8 mouse cellular contexts compared by ENCODE assay signal in the genomic region with DNA sequence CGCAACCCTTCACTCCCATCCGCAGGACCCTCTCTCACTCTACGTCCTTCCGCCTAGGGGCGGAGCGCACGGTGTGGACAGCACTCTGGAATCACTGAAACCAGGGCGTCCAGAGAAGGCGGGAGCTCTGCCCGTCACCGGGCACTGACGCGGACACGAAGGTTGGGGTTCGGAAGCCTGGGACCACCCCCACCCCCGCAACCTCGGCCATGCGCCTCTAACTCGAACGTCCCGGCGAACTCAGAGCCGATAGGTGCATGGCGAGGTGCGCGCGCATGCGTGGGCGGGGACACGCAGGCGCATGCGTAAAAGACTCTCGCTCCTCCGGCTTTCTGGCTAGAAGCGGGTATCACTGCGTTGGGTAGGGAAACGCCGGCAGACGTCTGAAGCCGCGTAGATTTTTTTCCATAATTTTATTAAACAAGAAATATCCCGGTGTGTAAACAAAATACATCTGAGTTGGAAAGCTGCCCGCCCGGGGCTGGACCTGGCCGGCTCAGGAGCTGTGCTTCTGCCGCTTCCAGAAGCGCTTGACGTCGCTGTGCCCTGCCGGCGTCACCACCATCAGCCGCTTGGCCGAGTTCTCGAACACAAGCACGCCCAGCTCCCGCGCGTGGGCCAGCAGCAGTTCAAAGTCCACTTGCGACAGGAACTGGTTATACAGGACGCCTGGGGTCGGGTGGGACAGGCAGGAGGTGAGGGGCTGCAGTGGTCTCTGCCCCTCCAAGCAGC. TPM values are rescaled to one million over a fixed set of nuclear protein-coding genes. Genes with fewer than 3 reads are reported as not detected.
DNase-seq lines count a peak whose midpoint lies in the region; ATAC-seq and TF ChIP-seq lines count a peak whose summit lies in the region.

Vars2 (minus strand) TSS at position 259 of the 732 bp plus-strand sequence.

- peak within 1 kb of the TSS; percentile 74 for H3K4me2 ChIP-seq in forebrain, embryonic 16.5 days (ENCODE audit: low read length)
- H3K4me2 ChIP-seq in lung, embryonic 14.5 days: peak within 1 kb of the TSS; percentile 95

- WGBS in forebrain, embryonic 16.5 days: under 1% methylated on average over 61 of the region's 61 CpGs
- under 1% methylated on average over 61 of the region's 61 CpGs for WGBS in lung, embryonic 14.5 days
- under 1% methylated on average over 61 of the region's 61 CpGs for WGBS in olfactory bulb, adult 2 months
- WGBS in thymus, adult 2 months: 1% methylated on average over 61 of the region's 61 CpGs

- peak; percentile 92 for TF ChIP-seq POLR2A in olfactory bulb, adult 2 months (IDR thresholded peaks at IDR 0.05; ENCODE audit: insufficient read depth, low read depth, low read length)
- TF ChIP-seq POLR2A in thymus, adult 2 months (IDR thresholded peaks at IDR 0.05; ENCODE audit: control insufficient read depth, extremely low read depth, insufficient read depth, low read length, poor library complexity): peak; percentile 89

- H3K27me3 ChIP-seq in forebrain, embryonic 16.5 days (replicated peaks; ENCODE audit: control insufficient read depth, insufficient read depth, low read length): no peaks in the 10 kb centered on the region
- no peaks in the 10 kb centered on the region for H3K27me3 ChIP-seq in lung, embryonic 14.5 days (ENCODE audit: insufficient read depth, low read length)
- H3K27me3 ChIP-seq in thymus, adult 2 months (ENCODE audit: control insufficient read depth, insufficient read depth, low read length): no peaks in the 10 kb centered on the region

- DNase-seq in ES-E14 (ENCODE audit: low read depth, low spot score): peak; percentile 87
- DNase-seq in cerebellum, adult 11-12 months: peak; percentile 97
- peak; percentile 99 for DNase-seq in heart, postnatal 36 days
- peak; percentile 94 to 97 for DNase-seq in layer of hippocampus, adult 2 months (ENCODE audit: low spot score in 2 of 2)
- peak; percentile 98 for DNase-seq in lung, embryonic 14.5 days
- DNase-seq in thymus, adult 2 months: peak; percentile 97

- H3K9me3 ChIP-seq in ES-E14 (ENCODE audit: control insufficient read depth, insufficient read depth, low read depth, low read length): no peaks in the 10 kb centered on the region
- H3K9me3 ChIP-seq in forebrain, embryonic 16.5 days (ENCODE audit: control insufficient read depth, low read length): no peaks in the 10 kb centered on the region
- H3K9me3 ChIP-seq in lung, embryonic 14.5 days (ENCODE audit: low read depth, low read length): no peaks in the 10 kb centered on the region

- peak within 1 kb of the TSS; percentile 57 for H3K27ac ChIP-seq in ES-E14 (ENCODE audit: insufficient read depth, low read depth, low read length, poor library complexity, severe bottlenecking)
- H3K27ac ChIP-seq in forebrain, embryonic 16.5 days (ENCODE audit: low read length): peak within 1 kb of the TSS; percentile 83
- peak within 1 kb of the TSS; percentile 95 for H3K27ac ChIP-seq in layer of hippocampus, adult 2 months
- peak within 1 kb of the TSS; percentile 87 for H3K27ac ChIP-seq in lung, embryonic 14.5 days (ENCODE audit: low read depth)
- peak within 1 kb of the TSS; percentile 74 for H3K27ac ChIP-seq in olfactory bulb, adult 2 months (ENCODE audit: insufficient read depth, low read depth, low read length)
- peak within 1 kb of the TSS; percentile 71 for H3K27ac ChIP-seq in thymus, adult 2 months (ENCODE audit: control insufficient read depth, insufficient read depth, low read length)

- intact Hi-C loops in heart, postnatal 36 days (cut with DNase I): no loop called here

- H3K36me3 ChIP-seq in ES-E14 (ENCODE audit: control insufficient read depth, insufficient read depth, low read length, poor library complexity, severe bottlenecking): peaks cover 43% of the 10 kb centered on the region
- no peaks in the 10 kb centered on the region for H3K36me3 ChIP-seq in forebrain, embryonic 16.5 days (ENCODE audit: control insufficient read depth, insufficient read depth)
- peaks cover 35% of the 10 kb centered on the region for H3K36me3 ChIP-seq in lung, embryonic 14.5 days (ENCODE audit: insufficient read depth)
- H3K36me3 ChIP-seq in thymus, adult 2 months (ENCODE audit: control insufficient read depth, insufficient read depth, low read length): peaks cover 6% of the 10 kb centered on the region; the same call in 1 of the 2 replicates

- TF ChIP-seq CTCF in layer of hippocampus, adult 2 months (conservative IDR thresholded peaks at IDR 0.05): peak; percentile 45; the same call in 1 of the 2 replicates
- TF ChIP-seq CTCF in lung, embryonic 14.5 days (IDR thresholded peaks at IDR 0.05; ENCODE audit: low read depth): no peak
- TF ChIP-seq CTCF in olfactory bulb, adult 2 months (IDR thresholded peaks at IDR 0.05; ENCODE audit: insufficient read depth, low read depth, low read length): peak; percentile 18; the same call in 1 of the 2 replicates
- peak; percentile 66 for TF ChIP-seq CTCF in thymus, adult 2 months (IDR thresholded peaks at IDR 0.05; ENCODE audit: borderline replicate concordance, control insufficient read depth, extremely low read depth, insufficient read depth, low read length, poor library complexity)

- peaks cover 0 to 9% of the 10 kb centered on the region in 2 experiments; a peak in 1 of 4 replicates for H3K4me1 ChIP-seq in ES-E14 (ENCODE audit: control insufficient read depth in 2 of 2, insufficient read depth in 2 of 2, low read length in 2 of 2, poor library complexity in 1 of 2)
- H3K4me1 ChIP-seq in forebrain, embryonic 16.5 days (replicated peaks; ENCODE audit: control insufficient read depth, insufficient read depth, low read length): peaks cover 13% of the 10 kb centered on the region
- 0 out of 2 replicates have a peak, but pooled peaks cover 4% of the 10 kb centered on the region for H3K4me1 ChIP-seq in lung, embryonic 14.5 days (ENCODE audit: insufficient read depth)
- H3K4me1 ChIP-seq in olfactory bulb, adult 2 months (ENCODE audit: control insufficient read depth, insufficient read depth, low read length): peaks cover 17% of the 10 kb centered on the region
- peaks cover 47% of the 10 kb centered on the region for H3K4me1 ChIP-seq in thymus, adult 2 months (replicated peaks; ENCODE audit: control insufficient read depth, insufficient read depth, low read length)

- in situ Hi-C loops in ES-E14 (cut with MboI; ENCODE audit: low sequenced_read_pairs in 2 of 2, unreplicated experiment in 2 of 2): no loop called here

- ATAC-seq in forebrain, embryonic 16.5 days: peak; percentile 91
- ATAC-seq in lung, embryonic 14.5 days (ENCODE audit: insufficient read depth): peak; percentile 87

- peak within 1 kb of the TSS; percentile 84 to 85 for H3K4me3 ChIP-seq in ES-E14 (ENCODE audit: insufficient read depth in 1 of 2, low read depth in 1 of 2, low read length in 2 of 2, poor library complexity in 1 of 2, severe bottlenecking in 1 of 2)
- H3K4me3 ChIP-seq in forebrain, embryonic 16.5 days (replicated peaks; ENCODE audit: low read length): peak within 1 kb of the TSS; percentile 84
- H3K4me3 ChIP-seq in layer of hippocampus, adult 2 months: peak within 1 kb of the TSS; percentile 95
- peak within 1 kb of the TSS; percentile 63 for H3K4me3 ChIP-seq in lung, embryonic 14.5 days (ENCODE audit: low read depth, low read length)
- peak within 1 kb of the TSS; percentile 60 for H3K4me3 ChIP-seq in olfactory bulb, adult 2 months (ENCODE audit: insufficient read depth, low read depth, low read length)
- peak within 1 kb of the TSS; percentile 84 for H3K4me3 ChIP-seq in thymus, adult 2 months (ENCODE audit: control insufficient read depth, insufficient read depth, low read length)

- peak within 1 kb of the TSS; percentile 85 for H3K9ac ChIP-seq in ES-E14 (ENCODE audit: insufficient read depth, low read depth, low read length, poor library complexity, severe bottlenecking)
- H3K9ac ChIP-seq in forebrain, embryonic 16.5 days (replicated peaks; ENCODE audit: low read depth, low read length): peak within 1 kb of the TSS; percentile 89
- peak within 1 kb of the TSS; percentile 84 for H3K9ac ChIP-seq in lung, embryonic 14.5 days

TF ChIP-seq in ES-E14, 5 proteins besides CTCF, POLR2A, EP300 and RAD21:
- TF ChIP-seq CHD2 (IDR thresholded peaks at IDR 0.05; ENCODE audit: low read depth, low read length): no peak
- no peak for TF ChIP-seq ZC3H11A (IDR thresholded peaks at IDR 0.05; ENCODE audit: borderline replicate concordance, low read depth, low read length)
- TF ChIP-seq MAFK (IDR thresholded peaks at IDR 0.05; ENCODE audit: insufficient read depth, low read depth, low read length): no peak
- TF ChIP-seq ZNF384 (IDR thresholded peaks at IDR 0.05; ENCODE audit: low read depth, low read length): no peak
- no peak for TF ChIP-seq HCFC1 (IDR thresholded peaks at IDR 0.05; ENCODE audit: borderline replicate concordance, insufficient read depth, low read length)
TF ChIP-seq in ES-E14: peak in this region for 0.

RNA-seq across cellular contexts. Expression of gene Vars2, which starts in this region (rescaled TPM):
- total RNA-seq in ES-E14 (2012; rRNA removed): 58.5 and 90.3 TPM in 2 replicates
- 19.0 and 19.8 TPM in 2 replicates for polyA plus RNA-seq in forebrain, embryonic 16.5 days (2015; fragmentation: Nextera tagmentation; extraction: Ambion mirVana)
- 10 to 100 TPM; 31.9 to 33.0 TPM for total RNA-seq in heart, postnatal 36 days (2021)
- total RNA-seq in layer of hippocampus, adult 2 months (2021): 10 to 100 TPM; 32.4 to 47.3 TPM
- polyA plus RNA-seq in lung, embryonic 14.5 days (2014; fragmentation: Nextera tagmentation; extraction: Ambion mirVana): 22.4 and 24.1 TPM in 2 replicates
- not detected in 2 replicates for polyA plus RNA-seq in olfactory bulb, adult 2 months (2012; ENCODE audit: insufficient read depth, insufficient read length, low replicate concordance, missing spikeins)
- 153 and 171 TPM in 2 replicates for polyA plus RNA-seq in thymus, adult 2 months (2012; rRNA removed)

Comparison
In these comparisons a context has a peak if more than half of its experiments do, and no peak if none do; other contexts are left out.
1. Peak in every context shown above with its lines: DNase-seq, ATAC-seq, H3K4me3 ChIP-seq and H3K27ac ChIP-seq.
2. RNA of gene Vars2 (polyA plus RNA-seq): 153 to 171 TPM in thymus, adult 2 months, 22.4 to 24.1 TPM in lung, embryonic 14.5 days and 19.0 to 19.8 TPM in forebrain, embryonic 16.5 days; not detected in olfactory bulb, adult 2 months; every median in the first group is over 10 times any median in the second.